Mouse (Mus musculus): Measurements from ENCODE around the gene Tmem132c.

Gene Tmem132c

GRCm38 (mm10) chr5:127282539-127283123 lies 41.0 kb downstream of the Tmem132c start:
- DNase-seq (ENCODE audit: low spot score in 2 of 2): no peak

DNA sequence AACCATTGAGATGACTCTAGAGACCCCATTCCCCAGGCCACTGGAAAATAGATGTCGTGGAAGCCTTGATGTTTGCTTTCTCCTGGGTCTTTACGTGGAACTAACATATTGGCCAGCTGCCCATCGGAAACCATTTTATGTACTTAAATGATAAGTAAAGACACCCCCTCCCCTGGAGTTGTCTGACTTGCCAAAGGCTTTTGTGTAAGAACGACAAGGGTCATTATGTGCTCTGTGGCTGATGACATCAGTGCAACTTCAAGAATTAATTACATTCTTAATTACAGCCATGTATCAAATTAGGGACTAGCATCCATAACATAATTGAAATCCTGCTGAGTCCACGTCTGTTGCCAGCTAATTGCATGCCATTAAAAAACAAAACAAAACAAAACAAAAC lies 45.3 kb downstream of the Tmem132c start:
- no peak for DNase-seq (ENCODE audit: low spot score in 2 of 2)

- DNase-seq (ENCODE audit: low spot score in 2 of 2): no peak
These were observed 48.1 kb downstream of the Tmem132c start for GRCm38 (mm10) chr5:127289659-127290058.

DNA sequence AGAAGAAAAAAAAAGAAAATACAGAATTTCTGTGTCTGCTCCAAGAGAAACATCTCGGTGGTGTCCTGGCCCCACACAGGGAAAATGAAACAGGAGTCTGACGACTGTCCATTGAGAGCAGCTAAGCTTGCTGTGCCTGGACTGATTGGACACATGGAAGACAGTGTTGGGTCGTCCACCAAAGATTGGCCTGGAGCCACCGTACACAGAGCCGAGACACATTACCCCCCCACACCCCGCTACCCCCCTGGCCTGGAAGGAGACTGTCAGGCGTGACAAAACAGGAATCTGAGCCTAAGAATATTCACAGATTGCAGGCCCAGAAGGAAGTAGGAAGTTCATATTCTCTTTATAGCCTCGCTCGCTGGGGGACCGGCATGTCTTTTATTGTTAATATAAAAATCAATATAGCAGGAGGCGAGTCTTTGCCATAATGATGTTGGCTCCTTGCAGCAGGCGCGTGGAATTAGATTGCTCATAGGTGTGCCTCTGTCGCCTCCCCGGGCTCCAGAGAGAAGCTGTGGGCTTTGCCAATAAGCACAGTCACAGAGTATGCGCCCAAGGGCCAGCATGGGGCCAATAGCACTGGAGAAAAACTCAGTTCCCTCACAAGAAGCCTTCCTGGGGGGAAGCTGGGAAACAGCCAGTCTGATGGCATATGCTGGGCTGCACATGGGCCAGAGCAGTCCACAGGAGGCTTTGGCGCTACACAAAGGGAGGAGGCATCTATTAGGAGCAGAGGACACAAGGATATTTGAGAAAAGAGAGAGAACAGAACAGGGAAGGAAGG lies 49.0 kb downstream of the Tmem132c start:
- DNase-seq (ENCODE audit: low spot score in 2 of 2): no peak

GRCm38 (mm10) chr5:127291581-127291980 lies 50.0 kb downstream of the Tmem132c start:
- DNase-seq (ENCODE audit: low spot score in 2 of 2): no peak

DNA sequence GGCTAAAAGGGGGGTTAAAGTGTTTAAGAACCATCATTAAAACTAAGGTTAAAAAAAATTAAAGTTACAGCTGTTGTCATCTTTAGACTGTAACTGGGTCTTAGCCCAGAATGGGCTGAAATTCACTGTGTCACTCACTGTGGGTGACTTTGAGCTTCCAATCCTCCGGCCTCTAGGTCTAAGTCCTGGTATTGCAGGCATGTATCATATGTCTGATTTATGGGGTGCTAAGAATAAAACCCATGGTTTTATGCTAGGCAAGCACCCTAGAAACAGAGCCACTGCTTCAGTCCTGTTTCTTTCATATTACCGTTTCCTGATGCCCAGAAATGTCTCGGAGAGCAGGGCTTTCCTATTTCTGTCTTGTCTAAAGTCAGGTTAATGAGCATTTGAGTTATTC lies 52.1 kb downstream of the Tmem132c start:
- DNase-seq (ENCODE audit: low spot score in 2 of 2): no peak

GRCm38 (mm10) chr5:127297461-127297860 lies 55.9 kb downstream of the Tmem132c start:
- no peak for DNase-seq (ENCODE audit: low spot score in 2 of 2)

DNA sequence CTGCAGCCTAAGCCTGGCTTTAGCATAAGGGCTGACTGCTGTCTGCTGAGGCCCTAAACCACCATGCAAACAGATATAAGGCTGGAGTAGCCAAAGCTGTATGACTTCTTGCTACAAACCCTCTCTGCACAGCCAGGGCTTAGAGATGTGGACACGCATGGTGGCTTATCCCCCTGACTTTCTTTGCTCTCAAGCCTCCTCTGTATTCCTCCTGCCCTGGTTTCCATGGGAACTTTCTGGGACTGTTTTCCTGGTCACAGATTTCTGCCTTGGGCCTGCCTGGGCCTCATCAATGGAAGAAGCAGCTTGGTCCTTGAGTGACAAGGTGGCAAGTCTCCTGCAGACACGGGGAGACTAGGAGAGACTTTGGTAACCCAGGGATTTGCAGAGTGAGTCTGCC lies 56.5 kb downstream of the Tmem132c start:
- DNase-seq (ENCODE audit: low spot score in 2 of 2): no peak

GRCm38 (mm10) chr5:127299010-127299409 lies 57.4 kb downstream of the Tmem132c start:
- no peak for DNase-seq (ENCODE audit: low spot score in 2 of 2)

DNA sequence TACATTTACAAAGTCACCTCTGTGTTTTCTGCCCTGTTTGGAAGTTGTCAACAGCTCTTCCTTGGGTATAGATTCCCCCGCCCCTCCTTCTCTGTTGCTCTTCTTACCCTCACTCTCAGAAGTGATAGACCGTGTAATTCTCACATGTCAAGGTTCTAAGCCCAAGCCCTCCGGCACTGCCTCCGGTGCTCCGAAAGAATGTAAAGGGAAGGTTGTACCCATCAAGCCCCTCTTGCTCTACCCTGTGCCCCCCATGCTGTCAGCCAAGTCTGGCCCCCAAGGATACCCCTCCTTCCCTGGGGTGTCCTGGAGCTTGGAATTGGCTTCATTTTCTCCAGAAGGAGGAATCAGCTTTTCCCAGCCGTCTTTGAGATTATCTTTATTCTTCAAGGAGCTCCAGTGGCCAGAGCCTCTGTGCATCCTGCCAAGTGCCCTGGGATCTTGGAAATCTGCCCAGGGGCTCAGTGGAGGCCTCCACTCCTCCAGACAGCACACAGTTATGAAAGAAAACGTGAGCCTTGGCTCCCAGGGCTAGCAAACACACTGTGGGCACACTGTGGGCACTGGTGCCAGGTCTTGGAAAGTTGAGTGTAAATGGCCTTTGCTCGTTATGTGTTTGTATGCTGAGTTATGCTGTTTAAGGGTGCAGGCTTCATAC lies 59.1 kb downstream of the Tmem132c start:
- DNase-seq (ENCODE audit: low spot score in 2 of 2): no peak

GRCm38 (mm10) chr5:127305312-127305711 lies 63.7 kb downstream of the Tmem132c start:
- DNase-seq (ENCODE audit: low spot score in 2 of 2): no peak

GRCm38 (mm10) chr5:127305719-127306118 lies 64.1 kb downstream of the Tmem132c start:
- no peak for DNase-seq (ENCODE audit: low spot score in 2 of 2)

- no peak for DNase-seq (ENCODE audit: low spot score in 2 of 2)
These were observed 65.1 kb downstream of the Tmem132c start for GRCm38 (mm10) chr5:127306726-127307125.

GRCm38 (mm10) chr5:127310318-127311004 lies 68.9 kb downstream of the Tmem132c start:
- DNase-seq (ENCODE audit: low spot score in 2 of 2): no peak

GRCm38 (mm10) chr5:127311005-127311331 lies 69.4 kb downstream of the Tmem132c start:
- no peak for DNase-seq (ENCODE audit: low spot score in 2 of 2)

DNA sequence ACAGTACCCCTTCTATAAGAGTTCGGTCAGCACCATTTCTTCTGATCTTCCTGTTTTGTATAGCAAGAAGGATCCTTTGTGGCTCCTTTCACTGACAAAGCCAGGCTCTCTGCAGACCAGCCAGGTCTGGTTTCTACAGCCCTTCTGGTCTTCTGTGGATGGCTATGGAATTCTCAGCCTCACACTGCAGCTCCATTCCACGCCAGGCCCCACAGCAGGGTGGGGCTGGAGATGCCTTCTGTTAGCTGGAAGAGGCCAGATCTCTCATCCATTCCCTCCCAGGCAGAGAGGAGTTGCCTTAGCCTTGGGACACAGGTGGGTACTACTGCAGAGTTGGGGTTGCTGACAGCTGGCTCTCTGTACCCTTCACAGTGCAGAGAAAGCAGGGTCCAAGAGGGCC lies 72.0 kb downstream of the Tmem132c start:
- no peak for DNase-seq (ENCODE audit: low spot score in 2 of 2)

DNA sequence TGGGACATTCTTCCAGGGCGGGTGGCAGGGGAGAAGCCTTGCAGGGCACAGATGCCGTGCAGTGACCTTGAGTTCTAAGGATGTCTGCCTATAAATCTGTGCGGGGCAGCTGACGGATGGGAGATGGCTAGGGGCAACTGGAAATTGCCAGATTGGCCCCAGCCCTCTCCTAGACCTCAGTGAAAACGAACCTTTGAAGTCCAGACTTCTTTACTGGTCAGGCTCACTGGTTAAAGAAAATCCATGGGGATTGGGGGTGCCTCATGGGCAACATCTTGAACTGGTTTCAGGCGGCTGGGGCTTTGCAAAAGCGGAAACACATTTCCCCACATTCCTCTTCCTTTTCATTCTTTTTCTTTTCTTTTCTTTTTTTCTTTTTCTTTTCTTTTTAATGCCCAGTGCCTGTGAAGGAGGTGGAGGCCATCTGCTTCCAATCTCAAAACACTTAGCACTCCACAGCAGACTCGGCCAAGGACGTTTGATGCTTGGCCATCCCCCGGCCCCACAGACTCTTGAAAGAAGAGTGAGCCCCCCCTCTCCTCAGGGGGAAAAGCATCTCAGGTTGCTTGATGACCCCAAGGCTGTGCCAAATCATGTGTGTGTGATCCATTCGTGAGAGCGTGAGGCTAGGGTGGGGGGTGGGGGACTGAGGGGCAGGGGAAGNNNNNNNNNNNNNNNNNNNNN lies 77.6 kb downstream of the Tmem132c start:
- DNase-seq (ENCODE audit: low spot score in 2 of 2): no peak

DNA sequence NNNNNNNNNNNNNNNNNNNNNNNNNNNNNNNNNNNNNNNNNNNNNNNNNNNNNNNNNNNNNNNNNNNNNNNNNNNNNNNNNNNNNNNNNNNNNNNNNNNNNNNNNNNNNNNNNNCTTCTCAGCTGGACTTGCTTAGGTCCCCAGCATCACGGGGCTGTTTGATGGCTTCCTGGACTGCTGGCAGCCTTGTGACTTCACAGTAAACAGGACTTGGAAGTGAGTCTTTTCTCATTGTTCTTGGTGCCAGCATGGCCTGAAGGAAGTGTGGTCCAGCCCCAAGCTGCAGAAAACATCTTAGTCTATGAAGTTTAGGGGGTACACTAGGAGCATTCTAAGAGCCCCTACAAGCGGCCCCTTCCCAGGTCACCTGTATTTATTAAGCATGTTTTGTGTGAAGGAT lies 83.0 kb downstream of the Tmem132c start:
- no peak for DNase-seq (ENCODE audit: low spot score in 2 of 2)

GRCm38 (mm10) chr5:127336048-127336907 lies 94.7 kb downstream of the Tmem132c start:
- no peak for DNase-seq (ENCODE audit: low spot score in 2 of 2)

- no peak for DNase-seq (ENCODE audit: low spot score in 2 of 2)
These were observed 95.3 kb downstream of the Tmem132c start for GRCm38 (mm10) chr5:127336908-127337265.

DNA sequence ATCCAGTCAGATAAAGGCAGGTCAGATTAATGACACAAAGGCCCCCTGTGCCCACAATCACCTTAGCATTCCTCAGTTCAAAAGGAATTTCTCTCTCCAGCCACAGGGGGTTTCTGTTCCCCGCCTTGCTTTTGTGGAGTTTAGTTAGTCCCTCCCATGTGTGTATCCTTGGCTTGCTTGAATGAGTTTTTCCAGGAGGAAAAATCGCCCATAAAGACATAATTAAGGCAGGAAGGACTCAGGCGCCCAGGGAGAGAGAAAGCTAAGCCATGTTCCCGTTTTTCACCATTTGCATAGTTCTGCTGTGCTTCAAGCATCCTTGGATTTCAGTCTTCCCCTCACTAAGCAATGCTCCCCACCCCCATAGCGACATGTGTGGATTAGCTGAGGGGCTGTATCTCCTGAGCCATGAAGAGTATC lies 97.4 kb downstream of the Tmem132c start:
- no peak for DNase-seq (ENCODE audit: low spot score in 2 of 2)
